In genomic region chr1:136340541-136340940, GRCm38 (mm10) we compare ENCODE assay signal across 19 mouse cellular contexts. TPM values are rescaled to one million over a fixed set of nuclear protein-coding genes. Genes with fewer than 3 reads are reported as not detected.
DNase-seq lines count a peak whose midpoint lies in the region; ATAC-seq and TF ChIP-seq lines count a peak whose summit lies in the region.
"Had no signal": no experiment of that assay in that cellular context is flagged by ENCODE, and none has a peak within 500 bp of the region (broad histone marks: within the 10 kb centered on the region; RNA-seq: fewer than 3 reads in every experiment).

No protein-coding gene starts in this region.

- peaks cover 22% of the 10 kb centered on the region for H3K36me3 ChIP-seq in liver, embryonic 14.5 days (replicated peaks; ENCODE audit: control insufficient read depth, insufficient read depth, low read depth)
- peaks cover 35% of the 10 kb centered on the region for H3K36me3 ChIP-seq in liver, embryonic 12.5 days
- H3K36me3 ChIP-seq in CH12.LX (replicated peaks in 1 of 2; ENCODE audit: control insufficient read depth in 1 of 2, insufficient read depth in 1 of 2, low read length in 1 of 2): peaks cover 3 to 17% of the 10 kb centered on the region in 2 experiments

- H3K4me1 ChIP-seq in liver, embryonic 14.5 days (replicated peaks; ENCODE audit: control insufficient read depth in 2 of 2, insufficient read depth in 2 of 2, low read length in 1 of 2): peaks cover 2 to 13% of the 10 kb centered on the region in 2 experiments; a peak in 3 of 4 replicates
- H3K4me1 ChIP-seq in liver, embryonic 12.5 days: peaks cover 44% of the 10 kb centered on the region
- H3K4me1 ChIP-seq in CH12.LX (ENCODE audit: control insufficient read depth in 1 of 2, insufficient read depth in 2 of 2): peaks cover 7 to 13% of the 10 kb centered on the region in 2 experiments; a peak in 3 of 4 replicates
- peaks cover 3% of the 10 kb centered on the region for H3K4me1 ChIP-seq in cortical plate, adult 2 months (ENCODE audit: control insufficient read depth, insufficient read depth, low read length)

- dilution Hi-C loops in CH12.LX (cut with MboI; ENCODE audit: extremely low pct_ligation_motif_present, extremely low pct_unique_long_range_greater_than_20kb, low sequenced_read_pairs): no loop called here

- no peaks in the 10 kb centered on the region for H3K27me3 ChIP-seq in liver, embryonic 14.5 days (ENCODE audit: control insufficient read depth, insufficient read depth, low read length)
- H3K27me3 ChIP-seq in liver, embryonic 12.5 days (replicated peaks): no peaks in the 10 kb centered on the region; the same call in 1 of the 2 replicates
- no peaks in the 10 kb centered on the region for H3K27me3 ChIP-seq in CH12.LX (replicated peaks)
- H3K27me3 ChIP-seq: forebrain, embryonic 13.5 days; kidney, embryonic 15.5 days; limb, embryonic 15.5 days had no signal

- no peak overlapping the region for H3K4me2 ChIP-seq in liver, embryonic 14.5 days (ENCODE audit: low read depth)
- no peak overlapping the region for H3K4me2 ChIP-seq in liver, embryonic 12.5 days
- H3K4me2 ChIP-seq in CH12.LX (ENCODE audit: insufficient read depth, low read depth, poor library complexity, severe bottlenecking): no peak overlapping the region
- H3K4me2 ChIP-seq: forebrain, embryonic 13.5 days; kidney, embryonic 15.5 days; limb, embryonic 15.5 days had no signal

- 82% methylated on average over 3 of the region's 3 CpGs for WGBS in liver, embryonic 14.5 days (ENCODE audit: insufficient replicate concordance)
- 82% methylated on average over 3 of the region's 3 CpGs for WGBS in liver, embryonic 12.5 days (ENCODE audit: insufficient replicate concordance)

- intact Hi-C loops in gastrocnemius, adult 2 months (cut with DNase I): loop anchor here (5.0 kb wide), 1 partner anchor 33 kb away; no protein-coding TSS in a partner anchor

- peak; percentile 12 for TF ChIP-seq RAD21 in CH12.LX (IDR thresholded peaks at IDR 0.05; ENCODE audit: low read depth, low read length)

- H3K27ac ChIP-seq in gastrocnemius, adult 2 months: no peak overlapping the region
- H3K27ac ChIP-seq in liver, embryonic 14.5 days: no peak overlapping the region
- no peak overlapping the region for H3K27ac ChIP-seq in liver, embryonic 12.5 days
- no peak overlapping the region for H3K27ac ChIP-seq in CH12.LX (ENCODE audit: insufficient read depth, low read depth)
- H3K27ac ChIP-seq in cortical plate, adult 2 months (ENCODE audit: insufficient read depth, low read length): no peak overlapping the region
- H3K27ac ChIP-seq: forebrain, embryonic 13.5 days; kidney, embryonic 15.5 days; limb, embryonic 15.5 days; midbrain, embryonic 10.5 days had no signal

- peaks cover 32% of the 10 kb centered on the region for H3K79me2 ChIP-seq in CH12.LX (replicated peaks; ENCODE audit: control insufficient read depth, extremely low read depth, insufficient read depth, poor library complexity, severe bottlenecking)

- no peak overlapping the region for H3K9ac ChIP-seq in liver, embryonic 14.5 days (replicated peaks)
- H3K9ac ChIP-seq in liver, embryonic 12.5 days: no peak overlapping the region
- H3K9ac ChIP-seq in CH12.LX (ENCODE audit: insufficient read depth, low read depth): no peak overlapping the region
- H3K9ac ChIP-seq: forebrain, embryonic 13.5 days; kidney, embryonic 15.5 days; limb, embryonic 15.5 days had no signal

- ATAC-seq in liver, embryonic 14.5 days (ENCODE audit: insufficient read depth): no peak
- no peak for ATAC-seq in liver, embryonic 12.5 days
- ATAC-seq: forebrain, embryonic 13.5 days; hindbrain, embryonic 16.5 days had no signal

- TF ChIP-seq CTCF in gastrocnemius, adult 2 months (IDR thresholded peaks at IDR 0.05): peak; percentile 40
- TF ChIP-seq CTCF in liver, embryonic 14.5 days (IDR thresholded peaks at IDR 0.05; ENCODE audit: low read depth): peak; percentile 38; the same call in 1 of the 2 replicates
- TF ChIP-seq CTCF in CH12.LX (conservative IDR thresholded peaks at IDR 0.05 in 1 of 2, IDR thresholded peaks at IDR 0.05 in 1 of 2; ENCODE audit: low read depth in 2 of 2, low read length in 2 of 2): peak in 1 of 2 experiments; percentile 47; a peak in 2 of 4 replicates
- 0 out of 2 replicates have a peak, but pooled peaks have one; percentile 11 for TF ChIP-seq CTCF in cortical plate, adult 2 months (IDR thresholded peaks at IDR 0.05; ENCODE audit: extremely low read depth, insufficient read depth, low read length)

- H3K4me3 ChIP-seq in gastrocnemius, adult 2 months: no peak overlapping the region
- H3K4me3 ChIP-seq in liver, embryonic 14.5 days (ENCODE audit: insufficient read depth in 1 of 2, low read depth in 2 of 2, low read length in 2 of 2): no peak overlapping the region
- H3K4me3 ChIP-seq in liver, embryonic 12.5 days: no peak overlapping the region
- H3K4me3 ChIP-seq in CH12.LX (replicated peaks in 1 of 3; ENCODE audit: low read depth in 2 of 3, low read length in 2 of 3, poor library complexity in 1 of 3): no peak overlapping the region
- H3K4me3 ChIP-seq in cortical plate, adult 2 months (ENCODE audit: insufficient read depth, low read length): no peak overlapping the region
- H3K4me3 ChIP-seq: forebrain, embryonic 13.5 days; kidney, embryonic 15.5 days; limb, embryonic 15.5 days; midbrain, embryonic 10.5 days had no signal

- DNase-seq in gastrocnemius, adult 2 months: no peak
- DNase-seq in gastrocnemius, adult 18-20 months (ENCODE audit: low spot score): no peak
- DNase-seq in liver, embryonic 14.5 days (ENCODE audit: low read depth in 3 of 3, low spot score in 3 of 3): no peak
- no peak for DNase-seq in CH12.LX (ENCODE audit: extremely low read depth)
- no peak for DNase-seq in right cerebral cortex, postnatal 25 days
- no peak for DNase-seq in left cerebral cortex, adult 11 months (ENCODE audit: low spot score)
- DNase-seq: adrenal gland, adult 8-10 months; cerebellum, adult 8-10 months; embryo, embryonic 11 days; heart, adult 11 months; right cerebral cortex, adult 18-20 months; thymus, postnatal 4 days had no signal

- in situ Hi-C loops in CH12.LX (cut with MboI; ENCODE audit: low pct_ligation_motif_present, low pct_unique_long_range_greater_than_20kb, low sequenced_read_pairs): no loop called here

- TF ChIP-seq EP300 in liver, embryonic 14.5 days (IDR thresholded peaks at IDR 0.05; ENCODE audit: low read depth): no peak
- no peak for TF ChIP-seq EP300 in CH12.LX (IDR thresholded peaks at IDR 0.05; ENCODE audit: low read length)

- no peak for TF ChIP-seq POLR2A in CH12.LX (IDR thresholded peaks at IDR 0.05; ENCODE audit: low read depth, low read length)
- no peak for TF ChIP-seq POLR2A in cortical plate, adult 2 months (IDR thresholded peaks at IDR 0.05; ENCODE audit: extremely low read depth, insufficient read depth, low read length)

- H3K9me3 ChIP-seq in liver, embryonic 14.5 days (ENCODE audit: control insufficient read depth, low read length): no peaks in the 10 kb centered on the region
- no peaks in the 10 kb centered on the region for H3K9me3 ChIP-seq in liver, embryonic 12.5 days (replicated peaks)
- H3K9me3 ChIP-seq in CH12.LX (replicated peaks; ENCODE audit: low read length): no peaks in the 10 kb centered on the region
- H3K9me3 ChIP-seq: forebrain, embryonic 13.5 days; kidney, embryonic 15.5 days; limb, embryonic 15.5 days; midbrain, embryonic 10.5 days had no signal

TF ChIP-seq in CH12.LX, 34 proteins besides CTCF, POLR2A, EP300 and RAD21:
- TF ChIP-seq JUND (conservative IDR thresholded peaks at IDR 0.05; ENCODE audit: low read depth, low read length) (no peak), MYC (IDR thresholded peaks at IDR 0.05; ENCODE audit: low read depth, low read length) (no peak), JUN (IDR thresholded peaks at IDR 0.05; ENCODE audit: insufficient read depth, low read depth, low read length) (no peak), TBP (conservative IDR thresholded peaks at IDR 0.05; ENCODE audit: low read depth, low read length) (no peak), CHD1 (IDR thresholded peaks at IDR 0.05; ENCODE audit: low read depth, low read length) (no peak), SMC3 (IDR thresholded peaks at IDR 0.05; ENCODE audit: low read depth, low read length) (no peak; the same call in 1 of the 2 replicates), MAX (IDR thresholded peaks at IDR 0.05; ENCODE audit: low read length) (no peak), TCF12 (IDR thresholded peaks at IDR 0.05; ENCODE audit: low read depth, low read length) (no peak), ETS1 (conservative IDR thresholded peaks at IDR 0.05; ENCODE audit: low read depth, low read length) (no peak), POLR2AphosphoS2 (IDR thresholded peaks at IDR 0.05; ENCODE audit: low read depth, low read length) (no peak), ZKSCAN1 (IDR thresholded peaks at IDR 0.05; ENCODE audit: borderline replicate concordance, low read depth, low read length) (no peak)

RNA-seq across cellular contexts. Expression of gene Camsap2, which starts 5.4 kb away (rescaled TPM):
- 10 to 100 TPM in 1 of 2 experiments, 1 to 10 TPM in 1; 8.3 to 12.4 TPM for total RNA-seq in gastrocnemius, adult 2 months (2021)
- total RNA-seq in gastrocnemius, adult 18-20 months (2021): 10 to 100 TPM in 1 of 2 experiments, 1 to 10 TPM in 1; 9.0 to 10.0 TPM
- polyA plus RNA-seq in liver, embryonic 14.5 days (2012; rRNA removed): 6.4 and 8.8 TPM in 2 replicates
- polyA plus RNA-seq in liver, embryonic 14.5 days (2014; fragmentation: Nextera tagmentation; extraction: Ambion mirVana): 10.3 and 11.7 TPM in 2 replicates
- polyA plus RNA-seq in liver, embryonic 12.5 days (2016; fragmentation: Nextera tagmentation; extraction: Ambion mirVana): 10.9 and 11.1 TPM in 2 replicates
- total RNA-seq in CH12.LX (2012; rRNA removed): 5.6 and 7.0 TPM in 2 replicates
- 9.5 and 10.0 TPM in 2 replicates for total RNA-seq in CH12.LX (2014; rRNA removed)
- polyA plus RNA-seq in CH12.LX (2012; ENCODE audit: insufficient read length, low read depth): 10.9 and 11.3 TPM in 2 replicates
- 53.2 and 53.9 TPM in 2 replicates for polyA plus RNA-seq in cortical plate, adult 2 months (2012; rRNA removed)
